Mouse (Mus musculus) myocyte (in vitro differentiated cells): Measurements from ENCODE around the gene Atxn2. TPM values are rescaled to one million over a fixed set of nuclear protein-coding genes. Genes with fewer than 3 reads are reported as not detected.

Experiments
- H3K27me3 ChIP-seq: one replicate; pipeline ENCODE4 v1.6.1; 2011; ENCODE audit not compliant: control insufficient read depth, insufficient read depth, insufficient read length
- H3K36me3 ChIP-seq: one replicate; pipeline ENCODE4 v1.6.1; 2011; ENCODE audit not compliant: control insufficient read depth, insufficient read depth
- H3K4me2 ChIP-seq: one replicate; pipeline ENCODE4 v1.6.1; 2011; ENCODE audit warnings: low read depth, control low read depth
- H3K4me3 ChIP-seq: one replicate; pipeline ENCODE4 v1.5.1; 2011; ENCODE audit warnings: mild to moderate bottlenecking, control low read depth, moderate library complexity
- H3K79me2 ChIP-seq: one replicate; pipeline ENCODE4 v1.6.1; 2011; ENCODE audit not compliant: control insufficient read depth, insufficient read depth
- H3ac ChIP-seq: one replicate; pipeline ENCODE4 v1.6.1; 2011; ENCODE audit not compliant: control insufficient read depth, insufficient read length
- CEBPB ChIP-seq: IDR thresholded peaks from 2 replicates; pipeline ENCODE4 v1.6.1; 2011; ENCODE audit warnings: mild to moderate bottlenecking, moderate library complexity; ENCODE audit not compliant: poor library complexity, insufficient read depth, severe bottlenecking
- E2F4 ChIP-seq: IDR thresholded peaks from one replicate; pipeline ENCODE4 v1.6.1; 2011; ENCODE audit warnings: mild to moderate bottlenecking, control low read depth, moderate library complexity; ENCODE audit not compliant: insufficient read depth
- MAX ChIP-seq: IDR thresholded peaks from one replicate; pipeline ENCODE4 v1.6.1; 2011; ENCODE audit warnings: low read depth, mild to moderate bottlenecking, control low read depth
- MYOD1 ChIP-seq, 3 experiments: IDR thresholded peaks; one replicate each; pipeline ENCODE4 v1.6.1; 2011; ENCODE audit warnings: control low read depth in 2 of 3, low read depth in 2 of 3, mild to moderate bottlenecking in 2 of 3, moderate library complexity in 1 of 3; ENCODE audit not compliant: insufficient read length in 2 of 3, control insufficient read depth in 1 of 3
- MYOG ChIP-seq, 3 experiments: IDR thresholded peaks; one replicate each; pipeline ENCODE4 v1.6.1; 2011; ENCODE audit warnings: control low read depth in 2 of 3, low read depth in 2 of 3, mild to moderate bottlenecking in 2 of 3; ENCODE audit not compliant: insufficient read length in 2 of 3, control insufficient read depth in 1 of 3, insufficient read depth in 1 of 3
- POLR2A ChIP-seq: IDR thresholded peaks from one replicate; pipeline ENCODE4 v1.6.1; 2011; ENCODE audit warnings: low read depth, mild to moderate bottlenecking, control low read depth, moderate library complexity; ENCODE audit not compliant: insufficient read length
- POLR2AphosphoS2 ChIP-seq: IDR thresholded peaks from one replicate; pipeline ENCODE4 v1.6.1; 2011; ENCODE audit warnings: low read depth, control low read depth; ENCODE audit not compliant: insufficient read length
- REST ChIP-seq: IDR thresholded peaks from one replicate; pipeline ENCODE4 v1.6.1; 2011; ENCODE audit warnings: mild to moderate bottlenecking, control low read depth, moderate library complexity; ENCODE audit not compliant: insufficient read depth, insufficient read length
- SRF ChIP-seq: IDR thresholded peaks from one replicate; pipeline ENCODE4 v1.6.1; 2011; ENCODE audit warnings: low read depth; ENCODE audit not compliant: control insufficient read depth, insufficient read length
- TCF12 ChIP-seq: IDR thresholded peaks from one replicate; pipeline ENCODE4 v1.6.1; 2011; ENCODE audit warnings: mild to moderate bottlenecking, control low read depth; ENCODE audit not compliant: poor library complexity, insufficient read depth, severe bottlenecking
- TCF3 ChIP-seq: IDR thresholded peaks from one replicate; pipeline ENCODE4 v1.6.1; 2011; ENCODE audit warnings: low read depth, control low read depth; ENCODE audit not compliant: insufficient read length
- USF1 ChIP-seq: IDR thresholded peaks from one replicate; pipeline ENCODE4 v1.6.1; 2011; ENCODE audit warnings: low read depth, mild to moderate bottlenecking, control low read depth, moderate library complexity
- polyA plus RNA-seq: library from polyadenylated mRNA; unstranded; fragments of >200 nt; fragmentation: generic; extraction: Trizol; gene quantifications from one replicate; pipeline ENCODE4 v1.2.1, GENCODE M21; 2012; ENCODE audit warnings: missing spikeins

Atxn2 gene
- polyA plus RNA-seq, 1 experiment: 95.3 TPM

DNA sequence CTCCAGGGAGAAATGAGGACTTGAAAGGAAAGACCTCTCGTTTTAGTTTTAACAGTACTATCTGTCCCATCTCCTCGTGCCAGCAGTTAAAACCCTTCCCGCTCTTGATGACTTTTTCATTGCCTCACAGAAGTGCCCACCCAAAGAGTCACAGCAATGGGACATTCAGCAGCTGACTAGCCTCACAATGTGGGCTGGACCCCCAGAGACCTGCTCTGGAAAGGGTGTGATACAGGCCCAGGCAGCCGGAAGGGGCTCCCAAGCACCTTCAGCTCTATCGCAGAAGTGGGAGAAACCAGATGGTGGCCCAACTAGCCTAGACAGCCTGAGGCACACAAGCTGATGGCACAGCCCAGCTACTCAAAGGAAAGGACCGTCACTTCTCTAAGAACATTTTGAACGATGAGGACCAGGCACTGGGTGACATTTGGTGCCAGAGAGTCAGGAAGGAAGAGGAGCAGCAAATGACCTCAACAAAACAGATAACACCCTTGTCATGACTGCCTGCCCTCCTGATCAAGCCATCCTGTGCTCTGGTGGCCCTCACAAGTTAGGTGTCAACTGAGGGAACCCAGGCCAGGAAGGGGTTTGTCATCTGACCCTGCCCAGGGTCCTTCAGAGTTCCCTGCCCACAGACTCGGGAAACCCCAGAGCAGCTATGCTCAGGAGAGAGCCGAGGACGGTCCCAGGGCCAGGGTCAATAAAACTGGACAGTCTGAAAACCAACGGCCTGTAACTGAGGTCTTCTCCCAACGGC, 124.0 kb downstream of the Atxn2 start:
- no peak for TF ChIP-seq TCF12
- TF ChIP-seq TCF3: no peak
- TF ChIP-seq POLR2A: no peak
- TF ChIP-seq CEBPB: no peak
- TF ChIP-seq MYOD1 (IDR thresholded peaks at IDR 0.05; ENCODE audit: control insufficient read depth in 1 of 3, insufficient read length in 2 of 3, low read depth in 2 of 3): no peak
- no peak for TF ChIP-seq MAX
- H3K4me2 ChIP-seq: peak overlapping the region; percentile 97
- peaks cover 61% of the 10 kb centered on the region for H3K79me2 ChIP-seq
- H3K4me3 ChIP-seq: peak overlapping the region; percentile 85
- no peaks in the 10 kb centered on the region for H3K36me3 ChIP-seq
- peak overlapping the region; percentile 95 for H3ac ChIP-seq
- H3K27me3 ChIP-seq: no peaks in the 10 kb centered on the region

DNA sequence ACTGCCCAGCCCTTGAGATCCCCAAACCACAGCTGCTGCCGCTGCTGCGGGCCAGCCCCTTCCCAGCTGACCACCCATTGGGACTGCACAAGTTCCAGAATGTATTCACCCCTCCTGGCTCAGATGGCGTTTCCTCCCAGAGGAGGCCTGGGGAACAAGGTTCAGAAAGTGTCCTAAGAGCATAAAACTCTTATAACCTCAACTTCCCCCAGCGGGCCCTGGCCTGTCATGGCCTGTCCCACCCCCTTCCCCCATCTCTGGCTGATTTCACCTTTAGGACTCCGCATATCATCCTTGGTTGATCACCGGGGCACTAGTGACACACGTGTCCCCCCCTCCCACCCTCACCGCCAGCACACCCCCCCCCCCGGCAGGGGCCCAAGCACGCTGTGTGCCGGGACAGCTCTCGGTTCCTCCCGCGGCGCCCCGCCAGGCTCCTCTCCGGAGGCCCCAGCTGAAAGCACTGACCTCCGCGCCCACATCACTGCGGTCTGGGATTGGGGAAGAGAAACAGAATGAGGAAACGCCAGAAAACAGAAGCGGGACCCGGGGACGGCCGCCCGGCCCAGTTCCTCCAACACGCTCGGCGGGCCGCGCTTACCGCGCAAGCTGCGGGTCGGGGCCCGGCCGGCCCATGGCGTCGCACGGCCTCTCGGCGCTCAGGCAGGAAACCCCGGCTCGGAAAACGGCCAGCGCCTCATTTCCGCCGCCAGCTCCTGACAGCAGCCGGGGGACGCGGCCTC, 125.0 kb downstream of the Atxn2 start:
- H3K79me2 ChIP-seq: peaks cover 51% of the 10 kb centered on the region
- no peaks in the 10 kb centered on the region for H3K27me3 ChIP-seq
- H3K36me3 ChIP-seq: no peaks in the 10 kb centered on the region
- H3K4me3 ChIP-seq: peak overlapping the region; percentile 85
- peak overlapping the region; percentile 97 for H3K4me2 ChIP-seq
- peak overlapping the region; percentile 95 for H3ac ChIP-seq
- TF ChIP-seq MYOG (IDR thresholded peaks at IDR 0.05; ENCODE audit: control insufficient read depth in 1 of 3, insufficient read depth in 1 of 3, insufficient read length in 2 of 3, low read depth in 2 of 3): peak in 2 of 3 experiments; percentile 17 to 53
- peak in 1 of 3 experiments; percentile 40 for TF ChIP-seq MYOD1 (IDR thresholded peaks at IDR 0.05; ENCODE audit: control insufficient read depth in 1 of 3, insufficient read length in 2 of 3, low read depth in 2 of 3)
- TF ChIP-seq MAX: no peak

DNA sequence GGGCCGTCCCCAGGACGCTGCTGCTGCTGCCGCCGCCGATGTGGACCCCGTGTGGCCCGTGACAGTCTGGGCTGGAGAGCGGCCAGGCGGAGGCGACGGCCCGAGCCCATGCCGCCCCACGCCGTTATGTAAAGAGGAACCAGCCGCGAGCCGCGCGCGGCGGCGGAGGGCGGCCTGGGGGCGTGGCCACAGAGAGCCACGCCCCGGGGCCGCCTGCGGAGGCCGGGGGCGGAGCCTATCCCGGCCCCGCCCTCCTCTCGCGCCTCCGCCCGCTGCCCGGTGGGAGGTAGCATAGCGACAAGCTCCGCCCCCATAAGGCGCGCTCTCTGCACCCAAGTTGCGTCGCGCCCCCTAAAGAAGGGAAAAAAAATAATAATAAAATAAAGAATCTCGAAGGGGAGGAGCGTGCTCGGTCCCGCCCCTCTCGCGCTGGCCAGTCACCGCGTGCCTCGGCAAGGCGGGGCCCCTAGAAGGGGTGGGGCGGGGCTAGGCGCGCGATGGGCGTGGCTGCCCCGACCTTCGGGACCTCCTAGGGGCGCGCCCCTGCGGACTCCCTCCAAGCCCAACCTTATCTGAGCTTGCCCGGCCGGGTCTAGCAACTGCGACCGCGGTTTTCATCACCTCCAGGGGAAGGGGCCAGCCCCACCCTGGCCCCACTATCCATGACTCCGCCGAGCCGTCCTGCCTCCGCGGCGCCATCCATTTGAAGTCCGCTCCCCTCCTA, 125.7 kb downstream of the Atxn2 start:
- no peaks in the 10 kb centered on the region for H3K27me3 ChIP-seq
- peak overlapping the region; percentile 85 for H3K4me3 ChIP-seq
- H3K36me3 ChIP-seq: no peaks in the 10 kb centered on the region
- peak; percentile 7 for TF ChIP-seq REST
- peak; percentile 96 for TF ChIP-seq POLR2AphosphoS2
- no peak for TF ChIP-seq MYOG (IDR thresholded peaks at IDR 0.05; ENCODE audit: control insufficient read depth in 1 of 3, insufficient read depth in 1 of 3, insufficient read length in 2 of 3, low read depth in 2 of 3)
- no peak for TF ChIP-seq MAX
- no peak for TF ChIP-seq CEBPB
- no peak for TF ChIP-seq TCF3
- TF ChIP-seq MYOD1 (IDR thresholded peaks at IDR 0.05; ENCODE audit: control insufficient read depth in 1 of 3, insufficient read length in 2 of 3, low read depth in 2 of 3): peak in 1 of 3 experiments; percentile 43
- no peak for TF ChIP-seq E2F4
- TF ChIP-seq TCF12: no peak
- no peak for TF ChIP-seq USF1
- no peak for TF ChIP-seq SRF
- peak; percentile 96 for TF ChIP-seq POLR2A
- peak overlapping the region; percentile 75 for H3K4me2 ChIP-seq
- H3ac ChIP-seq: peak overlapping the region; percentile 95
- H3K79me2 ChIP-seq: peaks cover 44% of the 10 kb centered on the region

- no peaks in the 10 kb centered on the region for H3K27me3 ChIP-seq
- H3K79me2 ChIP-seq: peaks cover 36% of the 10 kb centered on the region
- H3K4me2 ChIP-seq: peak within 1 kb of the TSS; percentile 75
- no peaks in the 10 kb centered on the region for H3K36me3 ChIP-seq
- peak within 1 kb of the TSS; percentile 95 for H3ac ChIP-seq
- TF ChIP-seq MYOD1 (IDR thresholded peaks at IDR 0.05; ENCODE audit: control insufficient read depth in 1 of 3, insufficient read length in 2 of 3, low read depth in 2 of 3) (no peak), REST (no peak), CEBPB (no peak), SRF (no peak), TCF12 (no peak), POLR2AphosphoS2 (peak; percentile 45), E2F4 (no peak), USF1 (no peak), MAX (no peak), TCF3 (no peak), POLR2A (peak; percentile 57), MYOG (IDR thresholded peaks at IDR 0.05; ENCODE audit: control insufficient read depth in 1 of 3, insufficient read depth in 1 of 3, insufficient read length in 2 of 3, low read depth in 2 of 3) (no peak)
- H3K4me3 ChIP-seq: peak within 1 kb of the TSS; percentile 85
Measured at GRCm38 (mm10) chr5:121837441-121838340, 126.6 kb downstream of the Atxn2 start, which contains the start of gene Sh2b3. Sh2b3 (minus strand) TSS chr5:121837646.
